Mouse (Mus musculus): Measurements from ENCODE around the gene Pdcd1lg2. TPM values are rescaled to one million over a fixed set of nuclear protein-coding genes. Genes with fewer than 3 reads are reported as not detected.

The Pdcd1lg2 gene
- total and polyA plus RNA-seq, 2 experiments from 2014 or later, result 0.15 to 0.71 TPM

GRCm38 (mm10) chr19:29501106-29501505 lies 90.4 kb downstream of the Pdcd1lg2 start:
- peak overlapping the region; percentile 30 for H3K4me2 ChIP-seq (ENCODE audit: low read depth, low read length, poor library complexity, severe bottlenecking)
- H3K4me3 ChIP-seq (ENCODE audit: low read depth, low read length), result 0 out of 2 replicates have a peak overlapping the region, but pooled peaks have one; percentile 8
- no peaks in the 10 kb centered on the region for H3K4me1 ChIP-seq (ENCODE audit: insufficient read depth, low read length)
- WGBS, result 35% methylated on average over 11 of the region's 11 CpGs
- H3K27me3 ChIP-seq (ENCODE audit: insufficient read depth, low read length), result no peaks in the 10 kb centered on the region
- H3K9ac ChIP-seq (replicated peaks; ENCODE audit: low read length, poor library complexity, severe bottlenecking), result no peak overlapping the region
- ATAC-seq (ENCODE audit: low FRiP score) (peak; percentile 27; the same call in 1 of the 2 replicates), DNase-seq (ENCODE audit: low spot score) (peak; percentile 27)
- peak; percentile 51 for TF ChIP-seq CTCF (IDR thresholded peaks at IDR 0.05)
- H3K27ac ChIP-seq (ENCODE audit: low read depth, low read length), result no peak overlapping the region
- no peaks in the 10 kb centered on the region for H3K9me3 ChIP-seq (ENCODE audit: low read length)
- no peaks in the 10 kb centered on the region for H3K36me3 ChIP-seq (ENCODE audit: insufficient read depth, low read length)

GRCm38 (mm10) chr19:29501507-29501906 lies 90.8 kb downstream of the Pdcd1lg2 start:
- no peaks in the 10 kb centered on the region for H3K9me3 ChIP-seq (ENCODE audit: low read length)

GRCm38 (mm10) chr19:29504131-29504530 lies 93.4 kb downstream of the Pdcd1lg2 start:
- WGBS, result 94% methylated on average over 2 of the region's 2 CpGs
- Histone ChIP-seq H3K4me1 (ENCODE audit: insufficient read depth, low read length) (no peaks in the 10 kb centered on the region), H3K27me3 (ENCODE audit: insufficient read depth, low read length) (no peaks in the 10 kb centered on the region), H3K4me2 (ENCODE audit: low read depth, low read length, poor library complexity, severe bottlenecking) (no peak overlapping the region), H3K4me3 (ENCODE audit: low read depth, low read length) (no peak overlapping the region), H3K9ac (replicated peaks; ENCODE audit: low read length, poor library complexity, severe bottlenecking) (no peak overlapping the region), H3K27ac (ENCODE audit: low read depth, low read length) (no peak overlapping the region), H3K36me3 (ENCODE audit: insufficient read depth, low read length) (no peaks in the 10 kb centered on the region), H3K9me3 (ENCODE audit: low read length) (no peaks in the 10 kb centered on the region)
- DNase-seq (ENCODE audit: low spot score) (no peak), ATAC-seq (ENCODE audit: low FRiP score) (no peak)
- no peak for TF ChIP-seq CTCF (IDR thresholded peaks at IDR 0.05)

More at GRCm38 (mm10) chr19:29501507-29501906, 90.8 kb downstream of the Pdcd1lg2 start:
- Histone ChIP-seq H3K27ac (ENCODE audit: low read depth, low read length) (no peak overlapping the region), H3K36me3 (ENCODE audit: insufficient read depth, low read length) (no peaks in the 10 kb centered on the region), H3K9ac (replicated peaks; ENCODE audit: low read length, poor library complexity, severe bottlenecking) (no peak overlapping the region), H3K4me2 (ENCODE audit: low read depth, low read length, poor library complexity, severe bottlenecking) (peak overlapping the region; percentile 30; the same call in 1 of the 2 replicates), H3K4me3 (ENCODE audit: low read depth, low read length) (no peak overlapping the region), H3K27me3 (ENCODE audit: insufficient read depth, low read length) (no peaks in the 10 kb centered on the region), H3K4me1 (ENCODE audit: insufficient read depth, low read length) (no peaks in the 10 kb centered on the region)
- peak; percentile 74 for DNase-seq (ENCODE audit: low spot score)
- WGBS, result 16% methylated on average over 6 of the region's 6 CpGs
- ATAC-seq (ENCODE audit: low FRiP score), result 0 out of 2 replicates have a peak, but pooled peaks have one; percentile 56
- peak; percentile 88 for TF ChIP-seq CTCF (IDR thresholded peaks at IDR 0.05)

DNA sequence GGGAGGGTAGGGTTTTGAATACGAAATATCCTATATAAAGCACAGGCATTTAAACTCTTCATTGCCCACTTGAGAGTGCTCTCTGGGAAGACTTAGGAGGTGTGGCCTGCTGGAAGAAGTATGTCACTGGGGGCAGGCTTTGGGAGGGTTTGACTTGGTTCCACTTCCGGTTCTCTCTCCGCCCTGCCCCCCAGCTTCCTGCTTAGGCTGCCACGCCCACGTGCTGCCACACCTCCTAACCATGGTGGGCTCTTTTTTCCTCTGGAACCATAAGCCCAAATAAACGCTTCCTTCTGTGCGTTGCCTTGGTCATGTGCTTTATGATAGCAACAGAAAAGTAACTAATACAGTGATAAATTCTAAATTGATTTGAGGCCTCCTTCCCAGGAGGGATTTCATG lies 94.9 kb downstream of the Pdcd1lg2 start:
- DNase-seq (ENCODE audit: low spot score) (no peak), ATAC-seq (ENCODE audit: low FRiP score) (no peak)
- Histone ChIP-seq H3K9me3 (ENCODE audit: low read length) (no peaks in the 10 kb centered on the region), H3K27ac (ENCODE audit: low read depth, low read length) (no peak overlapping the region), H3K36me3 (ENCODE audit: insufficient read depth, low read length) (no peaks in the 10 kb centered on the region), H3K9ac (replicated peaks; ENCODE audit: low read length, poor library complexity, severe bottlenecking) (no peak overlapping the region), H3K4me3 (ENCODE audit: low read depth, low read length) (no peak overlapping the region), H3K4me1 (ENCODE audit: insufficient read depth, low read length) (no peaks in the 10 kb centered on the region), H3K27me3 (ENCODE audit: insufficient read depth, low read length) (no peaks in the 10 kb centered on the region), H3K4me2 (ENCODE audit: low read depth, low read length, poor library complexity, severe bottlenecking) (no peak overlapping the region)
- 85% methylated on average over 7 of the region's 7 CpGs for WGBS
- no peak for TF ChIP-seq CTCF (IDR thresholded peaks at IDR 0.05)

- Histone ChIP-seq H3K9ac (replicated peaks; ENCODE audit: low read length, poor library complexity, severe bottlenecking) (no peak overlapping the region), H3K27me3 (ENCODE audit: insufficient read depth, low read length) (no peaks in the 10 kb centered on the region), H3K9me3 (ENCODE audit: low read length) (no peaks in the 10 kb centered on the region), H3K4me1 (ENCODE audit: insufficient read depth, low read length) (no peaks in the 10 kb centered on the region), H3K36me3 (ENCODE audit: insufficient read depth, low read length) (no peaks in the 10 kb centered on the region), H3K27ac (ENCODE audit: low read depth, low read length) (no peak overlapping the region), H3K4me3 (ENCODE audit: low read depth, low read length) (no peak overlapping the region), H3K4me2 (ENCODE audit: low read depth, low read length, poor library complexity, severe bottlenecking) (no peak overlapping the region)
- 67% methylated on average over 7 of the region's 7 CpGs for whole genome bisulfite sequencing
- TF ChIP-seq CTCF (IDR thresholded peaks at IDR 0.05), result no peak
- ATAC-seq (ENCODE audit: low FRiP score) (no peak), DNase-seq (ENCODE audit: low spot score) (no peak)
Measured at GRCm38 (mm10) chr19:29508208-29508607, 97.5 kb downstream of the Pdcd1lg2 start.

DNA sequence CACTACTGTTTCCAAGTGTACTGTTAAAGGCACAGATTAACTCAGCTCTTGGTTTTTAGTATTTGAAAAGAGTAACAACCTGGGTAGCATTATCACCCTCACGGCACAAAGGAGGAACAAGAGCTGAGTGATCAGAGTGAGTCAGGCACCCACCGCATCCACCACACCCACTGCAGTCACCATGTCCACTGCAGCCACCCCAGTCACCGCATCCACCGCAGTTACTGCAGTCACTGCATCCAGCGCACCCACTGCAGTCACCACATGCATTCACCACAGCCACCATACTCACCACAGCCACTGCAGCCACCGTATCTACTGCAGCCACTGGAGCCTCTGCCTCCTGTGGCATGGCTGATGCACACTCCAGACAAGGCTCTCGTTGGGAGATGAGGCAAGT lies 99.1 kb downstream of the Pdcd1lg2 start:
- 95% methylated on average over 7 of the region's 7 CpGs for WGBS
- no peak for ATAC-seq (ENCODE audit: low FRiP score)
- TF ChIP-seq CTCF (IDR thresholded peaks at IDR 0.05), result no peak
- Histone ChIP-seq H3K9me3 (ENCODE audit: low read length) (0 out of 2 replicates have a peak, but pooled peaks cover 3% of the 10 kb centered on the region), H3K36me3 (ENCODE audit: insufficient read depth, low read length) (no peaks in the 10 kb centered on the region), H3K9ac (replicated peaks; ENCODE audit: low read length, poor library complexity, severe bottlenecking) (no peak overlapping the region), H3K27ac (ENCODE audit: low read depth, low read length) (no peak overlapping the region), H3K4me3 (ENCODE audit: low read depth, low read length) (no peak overlapping the region), H3K27me3 (ENCODE audit: insufficient read depth, low read length) (no peaks in the 10 kb centered on the region), H3K4me2 (ENCODE audit: low read depth, low read length, poor library complexity, severe bottlenecking) (no peak overlapping the region), H3K4me1 (ENCODE audit: insufficient read depth, low read length) (no peaks in the 10 kb centered on the region)
- no peak for DNase-seq (ENCODE audit: low spot score)

All from midbrain, postnatal 0 days (tissue).